Comparison of ENCODE assay signal across 30 mouse cellular contexts in genomic region chr1:162456406-162456805, GRCm38 (mm10). TPM values are rescaled to one million over a fixed set of nuclear protein-coding genes. Genes with fewer than 3 reads are reported as not detected.
DNase-seq lines count a peak whose midpoint lies in the region; ATAC-seq lines count a peak whose summit lies in the region.
"Had no signal": no experiment of that assay in that cellular context is flagged by ENCODE, and none has a peak within 500 bp of the region (broad histone marks: within the 10 kb centered on the region; RNA-seq: fewer than 3 reads in every experiment).

No protein-coding gene starts in this region.

- no peaks in the 10 kb centered on the region for H3K9me3 ChIP-seq in midbrain, embryonic 10.5 days (replicated peaks)
- H3K9me3 ChIP-seq: forebrain, embryonic 15.5 days; heart, embryonic 10.5 days; heart, embryonic 15.5 days; hindbrain, embryonic 12.5 days; intestine, embryonic 15.5 days; liver, embryonic 12.5 days; midbrain, embryonic 15.5 days; neural tube, embryonic 15.5 days had no signal

- no peaks in the 10 kb centered on the region for H3K27me3 ChIP-seq in midbrain, embryonic 10.5 days (ENCODE audit: low read depth, poor library complexity, severe bottlenecking)
- H3K27me3 ChIP-seq: forebrain, embryonic 15.5 days; heart, embryonic 15.5 days; hindbrain, embryonic 12.5 days; intestine, embryonic 15.5 days; liver, embryonic 12.5 days; midbrain, embryonic 15.5 days; neural tube, embryonic 15.5 days had no signal

- peak; percentile 98 for ATAC-seq in frontal cortex, adult (ENCODE audit: low TSS enrichment)
- ATAC-seq: forebrain, embryonic 15.5 days; hindbrain, postnatal 0 days; intestine, embryonic 15.5 days; liver, embryonic 12.5 days; liver, postnatal 0 days; midbrain, embryonic 15.5 days had no signal

- H3K4me3 ChIP-seq in midbrain, embryonic 10.5 days: no peak overlapping the region
- H3K4me3 ChIP-seq: forebrain, embryonic 15.5 days; heart, embryonic 10.5 days; heart, embryonic 15.5 days; hindbrain, embryonic 12.5 days; intestine, embryonic 15.5 days; liver, embryonic 12.5 days; midbrain, embryonic 15.5 days; neural tube, embryonic 15.5 days had no signal

- no peak overlapping the region for H3K27ac ChIP-seq in midbrain, embryonic 10.5 days (replicated peaks)
- H3K27ac ChIP-seq: forebrain, embryonic 15.5 days; heart, embryonic 10.5 days; heart, embryonic 15.5 days; hindbrain, embryonic 12.5 days; hindbrain, postnatal 0 days; intestine, embryonic 15.5 days; kidney, postnatal 0 days; liver, embryonic 12.5 days; macrophage; midbrain, embryonic 15.5 days; neural tube, embryonic 15.5 days had no signal

- 89% methylated on average over 4 of the region's 4 CpGs for WGBS in midbrain, embryonic 10.5 days

- DNase-seq in frontal cortex, postnatal 36 days (ENCODE audit: low spot score in 2 of 2): peak; percentile 51 to 71
- DNase-seq in right cerebral cortex, adult 18-20 months: peak; percentile 53
- peak; percentile 34 to 38 for DNase-seq in right cerebral cortex, postnatal 36 days (ENCODE audit: low spot score in 2 of 2)
- DNase-seq in lung, postnatal 36 days: no peak
- no peak for DNase-seq in testis, postnatal 14 days (ENCODE audit: low spot score)
- DNase-seq in midbrain, embryonic 10.5 days (ENCODE audit: low spot score): no peak
- DNase-seq: adrenal gland, adult 2 months; adrenal gland, postnatal 36 days; B cell, adult 2 months; gastrocnemius, postnatal 25 days; heart, adult 11 months; heart, postnatal 36 days; kidney, adult 2 months; liver, postnatal 0 days; retina, postnatal 1 day; spleen, adult 18-20 months; thymus, adult 2 months; thymus, postnatal 36 days had no signal

- H3K4me1 ChIP-seq in midbrain, embryonic 10.5 days: no peaks in the 10 kb centered on the region
- H3K4me1 ChIP-seq: heart, embryonic 10.5 days; heart, embryonic 15.5 days; liver, embryonic 12.5 days; midbrain, embryonic 15.5 days; neural tube, embryonic 15.5 days had no signal

- no peaks in the 10 kb centered on the region for H3K36me3 ChIP-seq in midbrain, embryonic 10.5 days
- H3K36me3 ChIP-seq: forebrain, embryonic 15.5 days; heart, embryonic 10.5 days; heart, embryonic 15.5 days; hindbrain, embryonic 12.5 days; intestine, embryonic 15.5 days; liver, embryonic 12.5 days; midbrain, embryonic 15.5 days; neural tube, embryonic 15.5 days had no signal

RNA-seq across cellular contexts. Expression of gene Dnm3, which starts 21.4 kb away (rescaled TPM):
- polyA plus RNA-seq in midbrain, embryonic 10.5 days (2016; fragmentation: Nextera tagmentation; extraction: Ambion mirVana): 2.3 and 4.8 TPM in 2 replicates
- polyA plus RNA-seq: macrophage had no signal

Comparison
In these comparisons a context has a peak if more than half of its experiments do, and no peak if none do; other contexts are left out.
1. DNase-seq: peak in frontal cortex, postnatal 36 days (2 of 2), right cerebral cortex, adult 18-20 months (single experiment) and right cerebral cortex, postnatal 36 days (2 of 2); none in lung, postnatal 36 days (single experiment), testis, postnatal 14 days (single experiment) and midbrain, embryonic 10.5 days (single experiment).